Mouse (Mus musculus) testis, adult 2 months (tissue): ENCODE results near the gene Ctbp2. TPM values are rescaled to one million over a fixed set of nuclear protein-coding genes. Genes with fewer than 3 reads are reported as not detected.

Experiments used
- H3K27ac ChIP-seq: fragments of 200-500 bp; 2 replicates; pipeline ENCODE4 v1.5.1; 2012; ENCODE audit warnings: low read depth, low read length; ENCODE audit not compliant: control insufficient read depth, insufficient read depth
- H3K27me3 ChIP-seq: fragments of 200-500 bp; 2 replicates; pipeline ENCODE4 v1.6.1; 2012; ENCODE audit warnings: mild to moderate bottlenecking, low read length, moderate library complexity; ENCODE audit not compliant: control insufficient read depth, insufficient read depth
- H3K36me3 ChIP-seq: fragments of 200-500 bp; 2 replicates; pipeline ENCODE4 v1.6.1; 2012; ENCODE audit warnings: mild to moderate bottlenecking, low read length; ENCODE audit not compliant: control insufficient read depth, insufficient read depth
- H3K4me1 ChIP-seq: fragments of 200-500 bp; 2 replicates; pipeline ENCODE4 v1.6.1; 2012; ENCODE audit warnings: low read length; ENCODE audit not compliant: control insufficient read depth, insufficient read depth
- H3K4me3 ChIP-seq: fragments of 200-500 bp; 2 replicates; pipeline ENCODE4 v1.5.1; 2012; ENCODE audit warnings: low read depth, mild to moderate bottlenecking, low read length, moderate library complexity, mixed read lengths; ENCODE audit not compliant: control insufficient read depth
- CTCF ChIP-seq: fragments of 200-500 bp; IDR thresholded peaks from 2 replicates; pipeline ENCODE4 v1.5.1; 2012; ENCODE audit warnings: low read depth, mild to moderate bottlenecking, inconsistent platforms, low read length, moderate library complexity; ENCODE audit not compliant: control insufficient read depth, insufficient read depth, insufficient replicate concordance
- POLR2A ChIP-seq: fragments of 200-500 bp; IDR thresholded peaks from 2 replicates; pipeline ENCODE4 v1.6.1; 2012; ENCODE audit warnings: low read depth, mild to moderate bottlenecking, inconsistent platforms, low read length, moderate library complexity; ENCODE audit not compliant: control insufficient read depth
- polyA plus RNA-seq: library from polyadenylated mRNA; depleted of rRNA; stranded (reverse); fragments of >200 nt; gene quantifications from 2 replicates; pipeline ENCODE4 v1.2.3, GENCODE M21; 2012

Ctbp2 gene
- polyA plus RNA-seq, 1 experiment = 54.9 TPM

GRCm38 (mm10) chr7:133060170-133060569 is 64.0 kb downstream of the Ctbp2 start:
- TF ChIP-seq POLR2A = no peak
- TF ChIP-seq CTCF = no peak
- H3K4me3 ChIP-seq = no peak overlapping the region
- no peaks in the 10 kb centered on the region for H3K27me3 ChIP-seq
- H3K27ac ChIP-seq = no peak overlapping the region
- no peaks in the 10 kb centered on the region; the same call in 1 of the 2 replicates for H3K4me1 ChIP-seq
- H3K36me3 ChIP-seq = no peaks in the 10 kb centered on the region

- no peak overlapping the region for H3K27ac ChIP-seq
- H3K4me3 ChIP-seq = no peak overlapping the region
- H3K36me3 ChIP-seq = no peaks in the 10 kb centered on the region
- TF ChIP-seq CTCF = no peak
- TF ChIP-seq POLR2A = no peak
- no peaks in the 10 kb centered on the region for H3K27me3 ChIP-seq
- H3K4me1 ChIP-seq = no peaks in the 10 kb centered on the region; the same call in 1 of the 2 replicates
Observed at GRCm38 (mm10) chr7:133059517-133060104, 64.5 kb downstream of the Ctbp2 start.

DNA sequence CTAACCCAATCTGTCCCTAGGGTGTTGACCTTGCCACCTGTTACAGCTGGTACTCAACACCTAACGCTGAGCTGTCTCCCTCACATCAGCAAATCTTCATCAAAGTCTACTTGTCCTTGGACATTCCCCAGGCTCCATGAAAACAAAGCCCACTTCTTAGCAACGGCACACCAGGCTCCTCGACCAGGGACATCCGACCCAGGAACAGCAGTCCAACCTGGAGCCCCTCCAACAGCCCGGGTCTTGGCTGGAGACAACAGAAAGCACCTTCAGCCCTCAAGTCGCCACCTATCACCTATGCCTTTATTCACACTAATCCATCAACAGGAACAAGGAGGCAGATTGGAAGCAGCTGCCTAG is 65.0 kb downstream of the Ctbp2 start:
- H3K4me1 ChIP-seq = no peaks in the 10 kb centered on the region; the same call in 1 of the 2 replicates
- no peaks in the 10 kb centered on the region for H3K36me3 ChIP-seq
- no peaks in the 10 kb centered on the region for H3K27me3 ChIP-seq
- no peak overlapping the region for H3K4me3 ChIP-seq
- H3K27ac ChIP-seq = no peak overlapping the region
- TF ChIP-seq POLR2A (no peak), CTCF (no peak)

GRCm38 (mm10) chr7:133058496-133059149 is 65.5 kb downstream of the Ctbp2 start:
- Histone ChIP-seq H3K36me3 (no peaks in the 10 kb centered on the region), H3K4me3 (no peak overlapping the region), H3K4me1 (no peaks in the 10 kb centered on the region; the same call in 1 of the 2 replicates), H3K27ac (no peak overlapping the region), H3K27me3 (no peaks in the 10 kb centered on the region)
- TF ChIP-seq CTCF = no peak
- TF ChIP-seq POLR2A = no peak

GRCm38 (mm10) chr7:133056924-133057323 is 67.2 kb downstream of the Ctbp2 start:
- no peak for TF ChIP-seq POLR2A
- no peak for TF ChIP-seq CTCF
- Histone ChIP-seq H3K27me3 (no peaks in the 10 kb centered on the region), H3K4me3 (no peak overlapping the region), H3K36me3 (no peaks in the 10 kb centered on the region), H3K27ac (no peak overlapping the region), H3K4me1 (no peaks in the 10 kb centered on the region; the same call in 1 of the 2 replicates)

GRCm38 (mm10) chr7:133054486-133054885 is 69.7 kb downstream of the Ctbp2 start:
- H3K36me3 ChIP-seq = no peaks in the 10 kb centered on the region
- H3K4me1 ChIP-seq = no peaks in the 10 kb centered on the region; the same call in 1 of the 2 replicates
- TF ChIP-seq CTCF (no peak), POLR2A (no peak)
- no peaks in the 10 kb centered on the region for H3K27me3 ChIP-seq
- H3K4me3 ChIP-seq = no peak overlapping the region
- H3K27ac ChIP-seq = no peak overlapping the region

- no peak for TF ChIP-seq POLR2A
- no peak for TF ChIP-seq CTCF
- no peak overlapping the region for H3K27ac ChIP-seq
- H3K4me1 ChIP-seq = no peaks in the 10 kb centered on the region; the same call in 1 of the 2 replicates
- no peaks in the 10 kb centered on the region for H3K27me3 ChIP-seq
- no peak overlapping the region for H3K4me3 ChIP-seq
- no peaks in the 10 kb centered on the region for H3K36me3 ChIP-seq
Observed at GRCm38 (mm10) chr7:133053757-133054156, 70.4 kb downstream of the Ctbp2 start.
